Mouse (Mus musculus): Measurements from ENCODE around the gene Tmem270. TPM values are rescaled to one million over a fixed set of nuclear protein-coding genes. Genes with fewer than 3 reads are reported as not detected.

The Tmem270 gene
- polyA plus RNA-seq, 1 experiment from 2014 or later = not detected

GRCm38 (mm10) chr5:134901644-134902027, 4.9 kb downstream of the Tmem270 start:
- Histone ChIP-seq H3K36me3 (no peaks in the 10 kb centered on the region), H3K4me3 (no peak overlapping the region), H3K27me3 (no peaks in the 10 kb centered on the region), H3K9ac (no peak overlapping the region), H3K27ac (no peak overlapping the region), H3K9me3 (no peaks in the 10 kb centered on the region), H3K4me2 (replicated peaks) (no peak overlapping the region), H3K4me1 (peaks cover 13% of the 10 kb centered on the region)
- 75% methylated on average over 8 of the region's 8 CpGs for WGBS
- no peak for ATAC-seq (ENCODE audit: insufficient number of reproducible peaks, insufficient read depth, low FRiP score, low TSS enrichment)

DNA sequence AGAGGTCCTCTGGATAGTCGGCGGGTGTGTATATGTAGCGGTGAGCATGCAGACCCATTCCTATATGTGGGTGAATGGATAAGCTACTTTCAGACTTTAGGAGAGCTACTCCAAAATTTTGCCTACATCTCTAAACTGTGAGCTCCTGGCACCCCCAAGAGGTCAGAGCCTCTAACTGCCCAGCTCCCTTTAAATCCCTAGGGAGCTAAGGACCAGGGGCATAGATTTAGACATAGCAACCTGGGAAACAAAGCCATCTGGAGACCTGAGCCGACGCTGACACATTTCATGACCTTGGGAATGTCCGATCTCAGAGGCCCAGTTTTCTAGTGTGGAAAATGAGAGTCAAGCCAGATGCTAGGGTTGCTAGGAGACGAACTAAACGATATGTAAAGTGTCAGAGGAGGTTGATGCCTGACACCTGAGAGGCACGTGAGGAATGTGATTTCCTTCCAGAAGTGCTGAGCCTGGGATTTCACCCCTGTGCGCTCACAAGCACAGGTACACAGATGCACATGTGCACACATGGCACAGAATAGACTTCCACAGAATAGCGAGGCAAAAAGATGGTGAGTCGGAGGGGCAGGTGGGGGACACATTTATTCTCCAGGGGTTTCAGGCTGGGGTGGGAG, 5.4 kb downstream of the Tmem270 start:
- 37% methylated on average over 12 of the region's 12 CpGs for WGBS
- H3K9ac ChIP-seq = no peak overlapping the region
- H3K4me2 ChIP-seq (replicated peaks) = no peak overlapping the region

DNA sequence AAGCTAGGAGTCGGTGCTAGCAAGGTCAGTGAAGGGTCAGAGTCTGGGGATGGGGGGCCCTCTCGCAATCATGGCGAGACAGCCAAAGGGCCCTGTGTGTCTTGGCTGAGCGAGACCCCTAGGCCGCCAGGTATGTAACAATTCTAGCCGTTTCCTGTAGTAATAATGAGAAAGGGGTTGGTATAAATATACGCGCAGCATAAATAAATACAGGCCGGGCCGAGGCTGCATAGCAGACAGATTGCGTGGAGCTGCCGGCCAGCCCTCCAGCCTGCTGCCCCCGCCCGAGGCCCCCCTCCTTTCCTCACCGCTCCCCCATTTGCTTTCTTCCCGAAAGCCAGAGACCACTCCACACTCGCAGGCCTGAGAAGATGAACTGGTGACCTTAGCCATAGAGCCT, 8.9 kb downstream of the Tmem270 start:
- Histone ChIP-seq H3K4me2 (replicated peaks) (no peak overlapping the region), H3K27me3 (no peaks in the 10 kb centered on the region), H3K9me3 (no peaks in the 10 kb centered on the region), H3K27ac (0 out of 2 replicates have a peak overlapping the region, but pooled peaks have one; percentile 12), H3K9ac (no peak overlapping the region), H3K4me1 (peaks cover 28% of the 10 kb centered on the region), H3K4me3 (no peak overlapping the region), H3K36me3 (no peaks in the 10 kb centered on the region)
- ATAC-seq (ENCODE audit: insufficient number of reproducible peaks, insufficient read depth, low FRiP score, low TSS enrichment) = no peak
- WGBS = 51% methylated on average over 17 of the region's 17 CpGs

More for the DNA sequence above, 5.4 kb downstream of the Tmem270 start:
- Histone ChIP-seq H3K36me3 (no peaks in the 10 kb centered on the region), H3K4me1 (peaks cover 13% of the 10 kb centered on the region), H3K9me3 (no peaks in the 10 kb centered on the region), H3K27me3 (no peaks in the 10 kb centered on the region), H3K4me3 (no peak overlapping the region), H3K27ac (no peak overlapping the region)
- peak; percentile 43; the same call in 1 of the 2 replicates for ATAC-seq (ENCODE audit: insufficient number of reproducible peaks, insufficient read depth, low FRiP score, low TSS enrichment)

DNA sequence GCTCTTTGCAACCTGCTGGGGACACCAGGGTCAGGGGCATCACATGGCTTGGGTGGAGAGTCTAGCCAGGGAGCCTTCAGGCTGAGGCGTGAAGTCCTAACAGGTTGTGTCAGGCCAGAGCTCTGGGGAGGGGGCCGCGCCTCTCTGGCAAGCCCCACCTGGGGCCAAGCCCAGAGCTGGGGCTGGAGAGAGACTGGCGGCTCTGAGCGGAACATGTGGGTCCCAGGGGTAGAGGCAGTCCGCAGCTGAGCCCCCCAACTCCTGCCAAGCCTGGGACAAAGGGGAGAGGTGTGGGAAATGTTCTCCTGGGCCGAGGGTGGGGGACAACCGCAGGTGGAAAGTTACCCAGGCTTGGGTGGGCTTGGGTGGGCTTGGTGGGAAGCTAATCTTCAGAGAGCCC, 9.6 kb downstream of the Tmem270 start:
- Histone ChIP-seq H3K4me3 (no peak overlapping the region), H3K9me3 (no peaks in the 10 kb centered on the region), H3K27me3 (no peaks in the 10 kb centered on the region), H3K27ac (no peak overlapping the region), H3K9ac (no peak overlapping the region), H3K4me1 (peaks cover 28% of the 10 kb centered on the region), H3K4me2 (replicated peaks) (no peak overlapping the region), H3K36me3 (no peaks in the 10 kb centered on the region)
- 74% methylated on average over 8 of the region's 8 CpGs for WGBS
- no peak for ATAC-seq (ENCODE audit: insufficient number of reproducible peaks, insufficient read depth, low FRiP score, low TSS enrichment)

GRCm38 (mm10) chr5:134895291-134895690, 11.2 kb downstream of the Tmem270 start:
- no peak overlapping the region for H3K4me3 ChIP-seq
- peak; percentile 67 for ATAC-seq (ENCODE audit: insufficient number of reproducible peaks, insufficient read depth, low FRiP score, low TSS enrichment)
- 22% methylated on average over 8 of the region's 8 CpGs for WGBS
- no peaks in the 10 kb centered on the region for H3K9me3 ChIP-seq
- no peak overlapping the region for H3K4me2 ChIP-seq (replicated peaks)
- H3K27ac ChIP-seq = peak overlapping the region; percentile 51
- no peaks in the 10 kb centered on the region for H3K27me3 ChIP-seq
- H3K36me3 ChIP-seq = no peaks in the 10 kb centered on the region
- no peak overlapping the region for H3K9ac ChIP-seq
- peaks cover 28% of the 10 kb centered on the region for H3K4me1 ChIP-seq

DNA sequence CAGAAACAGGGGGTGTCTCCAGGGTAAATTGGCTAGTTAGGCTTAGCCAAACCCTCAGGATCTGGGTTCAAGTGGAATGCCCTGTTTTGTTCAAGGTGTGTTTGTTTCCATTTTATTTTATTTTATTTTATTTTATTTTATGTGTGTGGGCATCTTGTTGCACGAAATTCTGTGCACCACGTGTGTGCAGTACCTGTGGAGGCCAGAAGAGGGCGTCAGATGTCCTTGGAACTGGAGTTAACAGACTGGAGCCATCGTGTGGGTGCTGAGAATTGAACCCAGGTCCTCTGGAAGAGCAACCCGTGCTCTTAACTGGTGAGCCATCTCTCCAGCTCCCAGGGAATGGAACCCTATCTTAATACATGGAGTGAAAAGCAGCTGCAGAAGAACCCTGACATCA, 13.8 kb downstream of the Tmem270 start:
- Histone ChIP-seq H3K4me2 (replicated peaks) (no peak overlapping the region), H3K4me3 (no peak overlapping the region), H3K27ac (no peak overlapping the region), H3K9ac (no peak overlapping the region), H3K4me1 (peaks cover 25% of the 10 kb centered on the region), H3K36me3 (no peaks in the 10 kb centered on the region), H3K27me3 (peaks cover 4% of the 10 kb centered on the region; the same call in 1 of the 2 replicates), H3K9me3 (no peaks in the 10 kb centered on the region)
- 76% methylated on average over 5 of the region's 5 CpGs for WGBS
- ATAC-seq (ENCODE audit: insufficient number of reproducible peaks, insufficient read depth, low FRiP score, low TSS enrichment) = no peak

DNA sequence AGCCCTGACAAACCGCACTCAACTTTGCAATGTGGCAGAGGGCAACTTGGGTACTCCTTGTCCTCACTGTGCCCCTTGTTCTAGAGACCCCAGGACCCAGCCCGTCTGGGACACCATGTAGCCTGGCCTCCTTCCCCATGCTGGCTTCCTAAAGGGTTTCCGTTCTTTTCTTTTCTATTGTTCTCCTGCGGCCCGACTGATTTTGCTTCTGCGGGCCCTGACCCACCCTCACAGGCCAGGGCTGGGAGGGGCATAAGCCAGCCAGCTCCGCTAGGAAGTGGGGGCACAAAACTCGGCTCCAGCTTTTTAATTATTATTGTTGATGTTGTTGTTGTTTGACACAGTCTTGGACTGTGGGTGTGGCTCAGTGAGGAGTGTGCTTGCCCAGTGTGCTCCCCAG, 15.0 kb downstream of the Tmem270 start:
- H3K4me2 ChIP-seq (replicated peaks) = no peak overlapping the region
- no peak for ATAC-seq (ENCODE audit: insufficient number of reproducible peaks, insufficient read depth, low FRiP score, low TSS enrichment)
- H3K36me3 ChIP-seq = no peaks in the 10 kb centered on the region
- no peaks in the 10 kb centered on the region for H3K9me3 ChIP-seq
- WGBS = 69% methylated on average over 8 of the region's 8 CpGs
- no peak overlapping the region for H3K4me3 ChIP-seq
- no peak overlapping the region for H3K9ac ChIP-seq
- H3K27me3 ChIP-seq = peaks cover 5% of the 10 kb centered on the region; the same call in 1 of the 2 replicates
- peaks cover 15% of the 10 kb centered on the region; the same call in 1 of the 2 replicates for H3K4me1 ChIP-seq
- no peak overlapping the region for H3K27ac ChIP-seq

DNA sequence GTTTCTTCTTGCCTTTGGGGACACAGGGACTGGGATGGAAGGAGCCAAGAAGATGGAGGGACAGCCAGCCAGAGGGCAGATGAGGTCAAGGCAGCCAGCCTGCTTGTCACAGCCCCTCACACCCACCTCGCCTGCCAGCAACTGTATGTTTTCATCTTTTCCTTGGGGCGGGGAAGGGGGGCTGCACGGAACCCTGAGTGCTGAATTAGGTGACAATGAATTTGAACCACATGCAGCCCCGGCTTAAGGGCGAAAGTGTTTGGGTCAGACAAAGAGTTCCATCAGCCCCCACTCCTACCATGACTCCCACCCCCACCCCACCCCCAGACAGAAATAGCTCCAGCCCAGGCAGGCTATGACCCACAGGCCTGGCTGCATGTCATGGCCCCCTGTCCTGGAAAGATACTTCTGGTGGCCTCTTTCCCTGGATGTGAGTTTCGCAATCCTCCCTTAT, 15.9 kb downstream of the Tmem270 start:
- Histone ChIP-seq H3K9me3 (no peaks in the 10 kb centered on the region), H3K4me2 (replicated peaks) (no peak overlapping the region), H3K27me3 (peaks cover 5% of the 10 kb centered on the region; the same call in 1 of the 2 replicates), H3K27ac (no peak overlapping the region), H3K4me3 (no peak overlapping the region), H3K4me1 (peaks cover 12% of the 10 kb centered on the region; the same call in 1 of the 2 replicates), H3K36me3 (no peaks in the 10 kb centered on the region), H3K9ac (no peak overlapping the region)
- no peak for ATAC-seq (ENCODE audit: insufficient number of reproducible peaks, insufficient read depth, low FRiP score, low TSS enrichment)
- WGBS = 58% methylated on average over 6 of the region's 6 CpGs

- WGBS = 88% methylated on average over 7 of the region's 7 CpGs
- Histone ChIP-seq H3K27ac (no peak overlapping the region), H3K4me2 (replicated peaks) (no peak overlapping the region), H3K4me1 (no peaks in the 10 kb centered on the region), H3K27me3 (peaks cover 5% of the 10 kb centered on the region; the same call in 1 of the 2 replicates), H3K4me3 (no peak overlapping the region), H3K9me3 (no peaks in the 10 kb centered on the region), H3K9ac (no peak overlapping the region), H3K36me3 (no peaks in the 10 kb centered on the region)
- ATAC-seq (ENCODE audit: insufficient number of reproducible peaks, insufficient read depth, low FRiP score, low TSS enrichment) = no peak
Observed at GRCm38 (mm10) chr5:134888505-134888904, 18.0 kb downstream of the Tmem270 start.

GRCm38 (mm10) chr5:134887447-134888335, 18.8 kb downstream of the Tmem270 start:
- Histone ChIP-seq H3K9me3 (no peaks in the 10 kb centered on the region), H3K36me3 (no peaks in the 10 kb centered on the region), H3K9ac (no peak overlapping the region), H3K27me3 (peaks cover 5% of the 10 kb centered on the region; the same call in 1 of the 2 replicates), H3K4me3 (no peak overlapping the region), H3K4me1 (no peaks in the 10 kb centered on the region), H3K27ac (no peak overlapping the region), H3K4me2 (replicated peaks) (no peak overlapping the region)
- WGBS = 61% methylated on average over 18 of the region's 18 CpGs
- ATAC-seq (ENCODE audit: insufficient number of reproducible peaks, insufficient read depth, low FRiP score, low TSS enrichment) = no peak; the same call in 1 of the 2 replicates

DNA sequence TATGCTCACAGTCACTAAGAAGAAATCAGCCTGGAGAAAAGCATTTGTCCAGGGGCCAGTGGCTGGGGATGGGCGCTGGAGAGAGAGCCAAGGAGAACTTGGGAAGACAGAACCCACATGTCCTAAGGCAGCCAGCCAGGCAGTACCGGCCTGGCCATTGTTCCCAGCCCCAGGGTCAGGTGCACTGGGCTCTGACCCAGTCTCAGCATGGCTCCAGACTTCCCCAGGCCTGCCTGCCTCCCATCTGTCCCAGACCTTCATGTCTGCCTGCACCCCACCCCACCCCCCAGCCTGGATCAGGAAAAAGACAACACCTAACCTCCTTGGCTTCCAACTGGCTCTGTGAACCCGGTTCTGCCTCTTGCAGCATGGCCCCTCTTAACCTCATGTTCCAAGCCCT, 23.5 kb downstream of the Tmem270 start:
- H3K9ac ChIP-seq = no peak overlapping the region
- H3K36me3 ChIP-seq = no peaks in the 10 kb centered on the region
- no peak overlapping the region for H3K27ac ChIP-seq
- 61% methylated on average over 3 of the region's 3 CpGs for WGBS
- H3K9me3 ChIP-seq = no peaks in the 10 kb centered on the region
- H3K27me3 ChIP-seq = peaks cover 5% of the 10 kb centered on the region; the same call in 1 of the 2 replicates
- H3K4me1 ChIP-seq = no peaks in the 10 kb centered on the region
- H3K4me2 ChIP-seq (replicated peaks) = no peak overlapping the region
- no peak for ATAC-seq (ENCODE audit: insufficient number of reproducible peaks, insufficient read depth, low FRiP score, low TSS enrichment)
- no peak overlapping the region for H3K4me3 ChIP-seq

Data from embryonic facial prominence, embryonic 12.5 days (tissue).